Mouse (Mus musculus): ENCODE measurements around the gene Islr. TPM values are rescaled to one million over a fixed set of nuclear protein-coding genes. Genes with fewer than 3 reads are reported as not detected.
A peak's percentile ranks its signal among the peaks of the same experiment; 100 is the strongest.

Islr gene
- polyA plus RNA-seq, 1 experiment, result 67.1 TPM

DNA sequence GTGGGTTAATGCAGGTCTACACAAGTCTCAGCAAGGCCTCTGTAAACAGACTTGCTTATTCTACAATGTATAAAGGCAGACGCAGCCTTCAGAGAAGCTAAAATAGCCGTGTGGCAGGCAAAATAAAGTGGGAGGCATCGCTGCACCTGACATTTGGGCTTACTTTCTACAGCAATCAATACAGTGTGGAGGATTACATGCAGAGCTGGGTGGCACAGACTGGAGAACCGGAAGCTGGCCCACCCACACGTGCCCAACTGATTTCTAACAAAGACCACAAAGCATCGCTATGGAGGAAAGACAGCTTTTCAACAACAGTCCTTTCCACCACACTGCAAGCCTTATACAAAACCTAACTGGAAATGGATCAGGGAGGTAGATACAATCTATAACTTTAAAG, 19.6 kb downstream of the Islr start:
- peak; percentile 19 for DNase-seq (ENCODE audit: low read depth)
- TF ChIP-seq POLR2A (IDR thresholded peaks at IDR 0.05; ENCODE audit: borderline replicate concordance, extremely low read depth, insufficient read depth, insufficient read length, poor library complexity, severe bottlenecking) (no peak), CTCF (IDR thresholded peaks at IDR 0.05; ENCODE audit: borderline replicate concordance, extremely low read depth, insufficient read depth, insufficient read length) (no peak)

DNA sequence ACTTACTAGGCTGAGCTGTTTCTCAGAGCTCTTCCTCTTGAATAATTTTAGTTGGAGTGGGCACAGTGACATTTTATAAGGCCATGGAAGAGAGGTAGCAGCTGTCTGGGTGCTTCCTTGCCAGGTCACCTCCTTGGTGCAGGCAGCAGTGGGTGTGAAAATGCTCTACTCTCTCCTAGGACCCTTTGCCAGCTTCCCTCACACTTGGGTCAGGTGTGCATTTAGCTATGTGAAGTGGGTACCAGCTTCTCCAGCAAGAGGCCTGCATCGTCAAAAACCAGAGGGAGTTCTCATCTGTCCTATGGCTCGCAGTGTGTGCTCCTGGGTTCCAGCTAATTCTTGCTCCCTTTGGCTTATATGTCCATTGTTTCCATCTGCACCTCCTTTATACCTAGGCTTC, 24.7 kb downstream of the Islr start:
- TF ChIP-seq CTCF (IDR thresholded peaks at IDR 0.05; ENCODE audit: borderline replicate concordance, extremely low read depth, insufficient read depth, insufficient read length) (no peak), POLR2A (IDR thresholded peaks at IDR 0.05; ENCODE audit: borderline replicate concordance, extremely low read depth, insufficient read depth, insufficient read length, poor library complexity, severe bottlenecking) (no peak)

DNA sequence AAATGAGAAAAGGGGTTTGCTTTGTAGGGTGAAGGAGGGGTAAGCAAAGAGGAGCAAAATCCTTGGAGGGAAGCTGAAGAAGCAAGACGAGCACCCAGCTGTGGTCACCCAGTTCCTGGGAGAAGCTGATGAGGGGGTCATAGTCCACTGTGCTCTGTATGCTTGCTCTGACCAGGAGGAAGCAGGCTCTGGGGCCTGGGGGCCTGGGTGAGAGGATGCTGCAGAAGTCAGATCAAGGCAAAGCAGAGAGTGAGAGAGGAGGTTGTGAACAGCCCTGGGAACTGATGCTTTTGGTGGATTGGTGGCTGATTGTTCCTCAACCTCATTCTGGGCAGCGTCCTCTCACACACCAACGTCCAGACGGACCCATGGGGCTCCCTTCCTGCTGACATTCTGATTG, 26.9 kb downstream of the Islr start:
- no peak for TF ChIP-seq CTCF (IDR thresholded peaks at IDR 0.05; ENCODE audit: borderline replicate concordance, extremely low read depth, insufficient read depth, insufficient read length)
- TF ChIP-seq POLR2A (IDR thresholded peaks at IDR 0.05; ENCODE audit: borderline replicate concordance, extremely low read depth, insufficient read depth, insufficient read length, poor library complexity, severe bottlenecking), result no peak
- no peak for DNase-seq (ENCODE audit: low read depth)

More for the DNA sequence above, 24.7 kb downstream of the Islr start:
- no peak for DNase-seq (ENCODE audit: low read depth)

DNA sequence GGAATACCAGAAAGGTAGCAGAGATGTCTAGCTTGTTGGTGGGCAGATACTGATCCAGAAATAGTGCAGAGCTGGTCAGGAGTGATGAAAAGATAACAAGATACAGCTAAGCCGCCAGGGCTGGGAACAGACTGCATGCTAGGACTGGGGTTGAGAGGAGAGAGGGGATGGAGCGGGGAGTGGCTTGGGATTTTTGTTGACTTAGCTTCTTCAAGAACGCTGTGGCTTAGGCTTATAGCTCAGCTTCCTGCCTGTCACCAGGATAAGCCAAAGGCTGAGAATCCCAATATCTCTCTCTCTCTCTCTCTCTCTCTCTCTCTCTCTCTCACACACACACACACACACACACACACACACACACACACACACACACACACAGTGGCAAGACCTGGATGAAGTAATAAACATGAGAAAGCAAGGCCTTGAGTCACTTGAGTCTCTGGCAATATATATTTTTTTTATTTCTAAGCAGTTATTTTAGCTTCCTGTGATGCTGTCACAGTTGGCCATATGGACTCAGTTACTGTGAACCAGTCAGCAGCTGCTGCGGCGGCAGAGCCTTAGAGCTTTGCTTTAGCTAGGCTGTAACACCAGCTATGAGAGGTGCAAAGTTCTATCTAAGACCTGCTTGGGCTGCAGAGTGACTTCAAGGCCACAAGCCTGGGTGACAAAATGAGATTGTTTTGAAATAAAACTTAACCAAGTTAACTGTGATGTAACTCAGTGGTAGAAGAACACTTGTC, 28.2 kb downstream of the Islr start:
- TF ChIP-seq POLR2A (IDR thresholded peaks at IDR 0.05; ENCODE audit: borderline replicate concordance, extremely low read depth, insufficient read depth, insufficient read length, poor library complexity, severe bottlenecking) (no peak), CTCF (IDR thresholded peaks at IDR 0.05; ENCODE audit: borderline replicate concordance, extremely low read depth, insufficient read depth, insufficient read length) (no peak)
- DNase-seq (ENCODE audit: low read depth), result peak; percentile 77

DNA sequence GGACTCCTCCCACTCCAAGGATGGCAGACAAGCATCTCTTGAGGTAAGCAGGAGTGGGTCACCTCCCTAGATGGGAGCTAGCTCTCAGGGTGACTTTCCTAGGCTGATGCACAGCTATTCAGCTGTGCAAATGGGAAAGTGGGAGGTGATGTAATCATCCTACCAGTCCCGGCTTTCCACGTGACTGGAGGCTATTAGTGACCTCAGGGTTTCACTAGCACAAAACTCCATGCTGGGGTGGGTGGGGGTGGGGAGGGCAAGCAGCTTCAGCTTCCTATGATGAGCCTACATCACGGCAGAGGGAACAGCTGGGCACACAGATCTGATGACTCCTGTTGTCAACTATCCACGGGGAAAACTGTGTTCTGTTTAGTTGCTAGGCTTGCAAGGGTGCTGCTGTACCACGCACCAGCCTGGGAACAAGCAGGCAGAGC, 29.3 kb downstream of the Islr start:
- no peak for DNase-seq (ENCODE audit: low read depth)
- no peak for TF ChIP-seq POLR2A (IDR thresholded peaks at IDR 0.05; ENCODE audit: borderline replicate concordance, extremely low read depth, insufficient read depth, insufficient read length, poor library complexity, severe bottlenecking)
- TF ChIP-seq CTCF (IDR thresholded peaks at IDR 0.05; ENCODE audit: borderline replicate concordance, extremely low read depth, insufficient read depth, insufficient read length), result no peak

DNA sequence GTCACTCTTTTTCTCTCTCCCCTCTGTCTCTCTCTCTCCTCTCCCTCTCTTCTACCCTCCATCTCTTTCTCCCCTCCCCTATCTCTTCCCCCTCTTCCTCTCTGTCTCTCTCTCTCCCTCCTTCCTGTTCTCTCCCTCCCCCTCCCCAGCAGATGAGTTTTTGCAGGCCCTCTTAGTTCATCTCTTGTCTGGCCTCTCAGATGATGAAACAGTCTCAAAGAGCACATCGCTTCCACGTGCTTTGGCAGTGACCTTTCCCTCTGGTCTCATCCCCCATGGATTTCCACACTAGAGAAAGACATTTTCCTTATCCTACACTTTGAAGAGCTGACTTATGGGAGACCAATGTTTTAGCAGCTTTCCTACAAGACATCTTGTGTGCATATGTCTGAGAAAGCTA, 31.2 kb downstream of the Islr start:
- no peak for DNase-seq (ENCODE audit: low read depth)
- TF ChIP-seq CTCF (IDR thresholded peaks at IDR 0.05; ENCODE audit: borderline replicate concordance, extremely low read depth, insufficient read depth, insufficient read length), result no peak
- no peak for TF ChIP-seq POLR2A (IDR thresholded peaks at IDR 0.05; ENCODE audit: borderline replicate concordance, extremely low read depth, insufficient read depth, insufficient read length, poor library complexity, severe bottlenecking)

DNA sequence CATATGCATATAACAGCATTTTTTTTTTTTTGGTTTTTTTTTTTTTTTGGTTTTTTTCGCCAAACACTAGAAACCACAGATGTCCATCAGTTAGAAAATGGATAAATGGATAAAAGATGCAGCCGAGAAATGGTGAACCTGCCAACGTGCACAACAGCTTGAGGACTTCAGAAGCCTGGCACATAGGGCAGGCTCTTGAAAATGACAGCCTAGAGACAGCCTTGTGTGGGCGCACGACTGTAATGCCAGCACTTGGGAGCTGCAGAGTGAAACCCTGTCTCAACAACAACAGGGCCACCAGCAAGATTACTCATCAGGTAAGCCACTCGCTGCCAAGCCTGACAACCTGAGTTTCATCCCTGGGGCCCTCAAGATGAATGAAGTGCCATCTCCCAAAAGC, 34.7 kb downstream of the Islr start:
- DNase-seq (ENCODE audit: low read depth), result peak; percentile 69
- no peak for TF ChIP-seq POLR2A (IDR thresholded peaks at IDR 0.05; ENCODE audit: borderline replicate concordance, extremely low read depth, insufficient read depth, insufficient read length, poor library complexity, severe bottlenecking)
- TF ChIP-seq CTCF (IDR thresholded peaks at IDR 0.05; ENCODE audit: borderline replicate concordance, extremely low read depth, insufficient read depth, insufficient read length), result no peak

DNA sequence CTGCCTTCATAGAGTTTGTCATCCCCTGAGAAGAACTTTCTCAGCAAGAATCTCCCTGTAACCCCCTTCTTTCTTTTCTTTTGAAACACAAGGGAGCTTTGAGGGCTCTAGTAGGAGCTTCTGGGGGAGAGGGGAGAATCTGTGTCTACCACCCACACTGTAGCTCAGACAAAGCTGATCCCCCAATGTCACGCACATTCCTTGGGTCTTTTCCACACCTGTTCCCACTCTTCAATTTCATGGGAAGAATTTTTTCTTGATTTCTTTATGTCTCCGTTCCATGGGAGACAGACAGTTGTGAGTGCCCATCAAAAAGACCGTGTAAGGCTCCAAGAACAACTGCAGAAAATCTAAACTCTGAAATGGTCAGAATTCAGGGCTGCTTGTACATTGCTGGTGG, 35.2 kb downstream of the Islr start:
- no peak for DNase-seq (ENCODE audit: low read depth)
- no peak for TF ChIP-seq POLR2A (IDR thresholded peaks at IDR 0.05; ENCODE audit: borderline replicate concordance, extremely low read depth, insufficient read depth, insufficient read length, poor library complexity, severe bottlenecking)
- no peak for TF ChIP-seq CTCF (IDR thresholded peaks at IDR 0.05; ENCODE audit: borderline replicate concordance, extremely low read depth, insufficient read depth, insufficient read length)

DNA sequence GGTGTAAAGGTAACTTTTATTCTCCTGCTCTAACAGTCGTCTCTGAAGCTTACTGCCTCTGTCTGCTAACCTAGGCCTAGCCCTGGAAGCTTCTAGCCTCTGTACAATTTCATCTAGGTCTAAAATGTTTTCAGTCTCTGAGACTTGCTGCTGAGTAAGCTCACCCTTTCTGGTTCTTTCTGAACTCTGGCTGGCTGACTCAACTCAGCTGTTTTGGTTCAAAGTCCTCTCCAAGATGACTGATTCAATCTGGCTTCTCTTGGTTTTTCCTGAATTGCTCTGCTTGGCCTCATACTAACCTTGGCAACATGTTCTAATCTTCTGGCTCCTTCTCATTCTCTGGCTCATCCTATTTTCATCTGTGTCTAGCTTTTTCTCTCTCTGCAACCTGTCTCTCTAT, 38.3 kb downstream of the Islr start:
- no peak for TF ChIP-seq POLR2A (IDR thresholded peaks at IDR 0.05; ENCODE audit: borderline replicate concordance, extremely low read depth, insufficient read depth, insufficient read length, poor library complexity, severe bottlenecking)
- no peak for TF ChIP-seq CTCF (IDR thresholded peaks at IDR 0.05; ENCODE audit: borderline replicate concordance, extremely low read depth, insufficient read depth, insufficient read length)
- DNase-seq (ENCODE audit: low read depth), result no peak

DNA sequence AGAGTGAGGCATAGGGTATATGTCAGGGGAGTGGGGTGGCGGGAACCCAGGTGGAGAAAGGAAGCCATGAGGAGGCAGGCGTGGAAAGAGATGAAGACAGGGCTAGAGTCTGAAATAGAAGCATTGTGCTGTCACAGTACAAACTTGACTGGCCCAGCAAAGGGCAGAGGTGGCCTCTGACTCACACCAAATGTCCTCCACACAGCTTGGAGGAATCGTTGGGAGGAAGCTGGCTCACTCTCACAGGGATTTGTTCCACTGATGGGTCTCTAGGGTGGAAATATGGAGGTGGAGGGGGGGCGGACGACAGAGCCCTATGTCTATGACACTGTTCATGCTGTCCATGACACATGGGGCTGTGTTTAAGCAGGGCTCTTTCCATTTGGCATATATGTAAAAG, 41.0 kb downstream of the Islr start:
- no peak for TF ChIP-seq CTCF (IDR thresholded peaks at IDR 0.05; ENCODE audit: borderline replicate concordance, extremely low read depth, insufficient read depth, insufficient read length)
- no peak for TF ChIP-seq POLR2A (IDR thresholded peaks at IDR 0.05; ENCODE audit: borderline replicate concordance, extremely low read depth, insufficient read depth, insufficient read length, poor library complexity, severe bottlenecking)
- no peak for DNase-seq (ENCODE audit: low read depth)

DNA sequence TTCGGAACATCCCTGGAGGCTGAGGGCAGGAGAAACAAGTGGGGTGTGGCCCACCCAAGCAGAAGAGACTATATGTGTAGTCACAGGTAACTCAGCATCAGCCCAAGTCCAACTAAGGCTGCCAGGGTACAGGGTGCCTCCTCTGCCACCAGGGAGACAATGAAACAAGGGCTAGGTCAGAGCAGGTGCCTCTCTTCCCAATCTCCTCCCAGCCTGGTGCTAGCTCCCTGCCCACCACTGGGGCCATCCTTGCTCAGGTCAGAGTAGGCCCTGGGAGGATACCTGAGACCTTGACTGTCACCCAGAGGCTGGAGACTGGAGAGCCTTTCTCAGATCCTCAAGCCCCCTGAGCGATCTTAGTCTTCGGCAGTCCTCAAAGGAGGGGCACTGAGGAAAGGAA, 41.9 kb downstream of the Islr start:
- no peak for DNase-seq (ENCODE audit: low read depth)
- TF ChIP-seq POLR2A (IDR thresholded peaks at IDR 0.05; ENCODE audit: borderline replicate concordance, extremely low read depth, insufficient read depth, insufficient read length, poor library complexity, severe bottlenecking) (no peak), CTCF (IDR thresholded peaks at IDR 0.05; ENCODE audit: borderline replicate concordance, extremely low read depth, insufficient read depth, insufficient read length) (no peak)

DNA sequence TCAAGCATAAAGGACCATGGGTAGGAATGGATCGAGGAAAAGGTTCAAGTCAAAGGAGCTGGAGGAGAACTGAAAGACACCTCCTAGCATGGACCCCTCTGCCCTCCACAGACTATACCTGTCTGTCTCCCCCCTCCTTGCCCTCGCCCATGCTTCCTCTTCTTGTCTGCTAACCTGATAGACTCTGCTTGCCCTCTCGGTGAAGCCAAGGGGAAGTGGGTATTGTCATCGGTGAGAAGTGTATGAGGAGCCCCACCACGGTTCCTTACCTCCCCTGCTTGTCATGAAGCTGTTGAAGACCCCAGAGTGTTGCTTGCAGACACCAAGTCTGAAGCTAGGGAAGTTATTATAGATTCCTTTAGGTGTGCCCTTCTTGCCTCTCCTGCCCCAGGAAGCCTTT, 43.8 kb downstream of the Islr start:
- TF ChIP-seq POLR2A (IDR thresholded peaks at IDR 0.05; ENCODE audit: borderline replicate concordance, extremely low read depth, insufficient read depth, insufficient read length, poor library complexity, severe bottlenecking) (no peak), CTCF (IDR thresholded peaks at IDR 0.05; ENCODE audit: borderline replicate concordance, extremely low read depth, insufficient read depth, insufficient read length) (no peak)
- no peak for DNase-seq (ENCODE audit: low read depth)

Measured in brain, embryonic 14.5 days (tissue).